In genomic region chr10:43684247-43685033, GRCm38 (mm10) we compare ENCODE assay signal across 10 mouse cellular contexts.
DNase-seq lines count a peak whose midpoint lies in the region; ATAC-seq lines count a peak whose summit lies in the region.
"Had no signal": no experiment of that assay in that cellular context is flagged by ENCODE, and none has a peak within 500 bp of the region (broad histone marks: within the 10 kb centered on the region; RNA-seq: fewer than 3 reads in every experiment).

No protein-coding gene starts in this region.

- no peaks in the 10 kb centered on the region for H3K9me3 ChIP-seq in limb, embryonic 12.5 days

- no peaks in the 10 kb centered on the region for H3K36me3 ChIP-seq in limb, embryonic 12.5 days

- 37% methylated on average over 12 of the region's 12 CpGs for WGBS in limb, embryonic 12.5 days

- ATAC-seq in granulocyte monocyte progenitor cell, adult 5-6 weeks (replicated peaks; ENCODE audit: poor library complexity, severe bottlenecking), result peak; percentile 93
- ATAC-seq in limb, embryonic 12.5 days (ENCODE audit: insufficient number of reproducible peaks, insufficient read depth, low FRiP score, low TSS enrichment, low read depth), result no peak
- no peak for ATAC-seq in frontal cortex, adult (ENCODE audit: low TSS enrichment)

- peak overlapping the region; percentile 66 for H3K27ac ChIP-seq in limb, embryonic 12.5 days
- H3K27ac ChIP-seq: macrophage had no signal

- H3K4me2 ChIP-seq in limb, embryonic 12.5 days, result no peak overlapping the region

- H3K9ac ChIP-seq in limb, embryonic 12.5 days (replicated peaks), result peak overlapping the region; percentile 23; the same call in 1 of the 2 replicates

- H3K4me1 ChIP-seq in limb, embryonic 12.5 days (replicated peaks), result peaks cover 19% of the 10 kb centered on the region

- no peaks in the 10 kb centered on the region for H3K27me3 ChIP-seq in limb, embryonic 12.5 days

- DNase-seq in urinary bladder, postnatal 25 days (ENCODE audit: low spot score), result peak; percentile 28
- DNase-seq in urinary bladder, adult 2 months (ENCODE audit: low spot score), result no peak
- DNase-seq in gastrocnemius, postnatal 25 days, result no peak
- no peak for DNase-seq in layer of hippocampus, postnatal 36 days
- DNase-seq: right cerebral cortex, postnatal 25 days; thymus, postnatal 14 days had no signal

- no peak overlapping the region for H3K4me3 ChIP-seq in limb, embryonic 12.5 days (replicated peaks)
